Mouse (Mus musculus): ENCODE results near the gene Katnb1.

DNA sequence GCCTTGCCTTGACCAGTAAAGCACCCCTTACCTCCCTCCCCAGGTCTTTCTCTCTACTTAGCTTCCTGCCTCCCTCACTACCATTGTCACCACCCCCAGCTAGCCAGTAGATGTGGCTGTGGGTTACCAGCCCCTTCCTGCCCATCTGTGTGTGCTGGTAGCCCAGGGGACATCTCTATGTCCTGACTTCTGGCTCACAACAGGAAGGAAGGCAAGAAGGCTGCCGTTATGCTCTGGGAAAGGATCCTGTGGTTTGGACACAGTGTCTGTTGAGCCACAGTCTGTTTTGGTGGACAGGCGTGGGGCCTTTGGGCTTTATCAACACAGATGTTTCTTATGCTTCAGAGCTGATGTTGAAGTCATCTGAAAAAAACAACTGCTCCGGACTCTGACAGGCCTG is 34.0 kb upstream of the Katnb1 start:
- no peak for TF ChIP-seq CTCF (IDR thresholded peaks at IDR 0.05; ENCODE audit: extremely low read depth, insufficient read length, insufficient replicate concordance, low read depth, low read length)
- no peak for TF ChIP-seq POLR2A (IDR thresholded peaks at IDR 0.05; ENCODE audit: low read depth, low read length)

All from small intestine, adult 2 months (tissue).